Mouse (Mus musculus) testis, adult 2 months (tissue): ENCODE measurements around the gene Rps5.

Source experiments
- CTCF ChIP-seq: fragments of 200-500 bp; IDR thresholded peaks from 2 replicates; pipeline ENCODE4 v1.5.1; 2012; ENCODE audit warnings: low read depth, mild to moderate bottlenecking, inconsistent platforms, low read length, moderate library complexity; ENCODE audit not compliant: control insufficient read depth, insufficient read depth, insufficient replicate concordance
- POLR2A ChIP-seq: fragments of 200-500 bp; IDR thresholded peaks from 2 replicates; pipeline ENCODE4 v1.6.1; 2012; ENCODE audit warnings: low read depth, mild to moderate bottlenecking, inconsistent platforms, low read length, moderate library complexity; ENCODE audit not compliant: control insufficient read depth

GRCm38 (mm10) chr7:12958948-12959347, 36.9 kb downstream of the Rps5 start:
- TF ChIP-seq CTCF (no peak), POLR2A (no peak)
